Mouse (Mus musculus): ENCODE results near the gene Dhh.

GRCm38 (mm10) chr15:98845149-98845548, 53.2 kb downstream of the Dhh start:
- TF ChIP-seq CTCF (IDR thresholded peaks at IDR 0.05; ENCODE audit: low read depth, low read length) (no peak), TAL1 (conservative IDR thresholded peaks at IDR 0.05; ENCODE audit: low read depth, low read length) (no peak), GATA1 (IDR thresholded peaks at IDR 0.05; ENCODE audit: borderline replicate concordance, low read length) (no peak), POLR2AphosphoS5 (IDR thresholded peaks at IDR 0.05; ENCODE audit: insufficient replicate concordance, low read depth, low read length) (no peak)

All from G1E (cell line).